Mouse (Mus musculus): ENCODE data around the gene Cpxm1.
"Not testable (repeated sequence)": the region's sequence is repeated elsewhere in the genome, so short reads cannot be mapped to it uniquely, and the experiment has no call there.

Cpxm1 gene

GRCm38 (mm10) chr2:130401891-130402290, 4.5 kb upstream of the Cpxm1 start:
- DNase-seq (ENCODE audit: low spot score): no peak

GRCm38 (mm10) chr2:130400046-130400445, 2.7 kb upstream of the Cpxm1 start:
- DNase-seq (ENCODE audit: low spot score): no peak

- peak; percentile 37 for DNase-seq (ENCODE audit: low spot score)
Measured at GRCm38 (mm10) chr2:130398091-130398490, 717 bp upstream of the Cpxm1 start.

GRCm38 (mm10) chr2:130395696-130396095, 1.7 kb downstream of the Cpxm1 start:
- DNase-seq (ENCODE audit: low spot score): no peak

- no peak for DNase-seq (ENCODE audit: low spot score)
Measured at GRCm38 (mm10) chr2:130392836-130393235, 4.5 kb downstream of the Cpxm1 start.

GRCm38 (mm10) chr2:130390993-130391625, 6.3 kb downstream of the Cpxm1 start:
- DNase-seq (ENCODE audit: low spot score): no peak

- no peak for DNase-seq (ENCODE audit: low spot score)
Measured at GRCm38 (mm10) chr2:130388796-130389195, 8.6 kb downstream of the Cpxm1 start.

- no peak for DNase-seq (ENCODE audit: low spot score)
Measured at GRCm38 (mm10) chr2:130386212-130386611, 11.2 kb downstream of the Cpxm1 start.

GRCm38 (mm10) chr2:130383895-130384294, 13.5 kb downstream of the Cpxm1 start:
- DNase-seq (ENCODE audit: low spot score): no peak

- no peak for DNase-seq (ENCODE audit: low spot score)
Measured at GRCm38 (mm10) chr2:130383205-130383604, 14.2 kb downstream of the Cpxm1 start.

GRCm38 (mm10) chr2:130374951-130375350, 22.4 kb downstream of the Cpxm1 start:
- DNase-seq (ENCODE audit: low spot score): no peak

- DNase-seq (ENCODE audit: low spot score): not testable (repeated sequence)
Measured at GRCm38 (mm10) chr2:130373026-130373425, 24.3 kb downstream of the Cpxm1 start.

- DNase-seq (ENCODE audit: low spot score): no peak
Measured at GRCm38 (mm10) chr2:130367386-130367785, 30.0 kb downstream of the Cpxm1 start.

- DNase-seq (ENCODE audit: low spot score): no peak
Measured at GRCm38 (mm10) chr2:130365211-130366094, 31.9 kb downstream of the Cpxm1 start.

GRCm38 (mm10) chr2:130362511-130363026, 34.8 kb downstream of the Cpxm1 start:
- peak; percentile 62 for DNase-seq (ENCODE audit: low spot score)

- no peak for DNase-seq (ENCODE audit: low spot score)
Measured at GRCm38 (mm10) chr2:130358852-130359251, 38.5 kb downstream of the Cpxm1 start.

- no peak for DNase-seq (ENCODE audit: low spot score)
Measured at GRCm38 (mm10) chr2:130357551-130357950, 39.8 kb downstream of the Cpxm1 start.

GRCm38 (mm10) chr2:130353889-130354288, 43.5 kb downstream of the Cpxm1 start:
- DNase-seq (ENCODE audit: low spot score): no peak

- DNase-seq (ENCODE audit: low spot score): no peak
Measured at GRCm38 (mm10) chr2:130353411-130353810, 44.0 kb downstream of the Cpxm1 start.

GRCm38 (mm10) chr2:130351758-130352339, 45.5 kb downstream of the Cpxm1 start:
- no peak for DNase-seq (ENCODE audit: low spot score)

- DNase-seq (ENCODE audit: low spot score): no peak
Measured at GRCm38 (mm10) chr2:130350376-130350775, 47.0 kb downstream of the Cpxm1 start.

- no peak for DNase-seq (ENCODE audit: low spot score)
Measured at GRCm38 (mm10) chr2:130341220-130341580, 56.2 kb downstream of the Cpxm1 start.
